Mouse (Mus musculus): ENCODE results near the gene Ap3s2. TPM values are rescaled to one million over a fixed set of nuclear protein-coding genes. Genes with fewer than 3 reads are reported as not detected.

Gene Ap3s2
- total and polyA plus RNA-seq, 3 experiments: 8.3 to 91.2 (median 18.2) TPM

DNA sequence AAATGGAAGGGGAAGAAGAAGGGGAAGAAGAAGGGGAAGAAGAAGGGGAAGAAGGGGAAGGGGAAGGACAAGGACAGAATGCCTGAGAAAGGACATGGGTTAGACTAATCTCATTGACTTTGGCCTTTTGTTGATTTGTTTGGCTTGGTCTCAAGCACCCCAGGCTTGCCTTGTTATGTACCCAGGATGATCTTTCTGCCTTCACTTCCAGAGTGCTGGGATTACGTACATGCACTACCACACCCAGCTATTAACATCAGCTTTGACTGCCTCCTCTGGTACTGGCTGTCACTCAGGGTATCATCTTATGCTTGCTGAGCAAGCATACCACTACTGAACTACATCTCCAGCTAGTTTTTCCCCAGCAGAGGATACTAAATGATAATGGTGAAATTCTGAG lies 35.7 kb upstream of the Ap3s2 start:
- TF ChIP-seq CHD1 (IDR thresholded peaks at IDR 0.05; ENCODE audit: low read depth, low read length) (no peak), NELFE (IDR thresholded peaks at IDR 0.05; ENCODE audit: low read depth, low read length) (no peak), ZC3H11A (IDR thresholded peaks at IDR 0.05; ENCODE audit: low read depth, low read length) (no peak), USF2 (IDR thresholded peaks at IDR 0.05; ENCODE audit: borderline replicate concordance in 1 of 2, insufficient read depth in 1 of 2, low read depth in 1 of 2, low read length in 2 of 2) (no peak), CTCF (IDR thresholded peaks at IDR 0.05 in 2 of 3, conservative IDR thresholded peaks at IDR 0.05 in 1 of 3; ENCODE audit: control insufficient read depth in 1 of 3, insufficient read depth in 1 of 3, low read depth in 2 of 3, low read length in 3 of 3, poor library complexity in 1 of 3, severe bottlenecking in 1 of 3) (no peak), EP300 (IDR thresholded peaks at IDR 0.05; ENCODE audit: low read depth in 1 of 2, low read length in 2 of 2) (no peak), E2F4 (IDR thresholded peaks at IDR 0.05; ENCODE audit: borderline replicate concordance, low read depth, low read length) (no peak), RAD21 (IDR thresholded peaks at IDR 0.05; ENCODE audit: low read depth, low read length) (no peak), MAX (IDR thresholded peaks at IDR 0.05; ENCODE audit: low read length) (no peak), ZMIZ1 (IDR thresholded peaks at IDR 0.05; ENCODE audit: low read depth, low read length) (no peak), GABPA (IDR thresholded peaks at IDR 0.05; ENCODE audit: low read depth, low read length) (no peak)
- Histone ChIP-seq H3K36me3 (ENCODE audit: control insufficient read depth in 1 of 2, insufficient read depth in 2 of 2, low read length in 2 of 2) (no peaks in the 10 kb centered on the region), H3K27me3 (ENCODE audit: control insufficient read depth in 1 of 2, insufficient read depth in 2 of 2, low read length in 2 of 2) (peaks cover 4 to 7% of the 10 kb centered on the region in 2 experiments; a peak in 3 of 4 replicates), H3K9ac (ENCODE audit: control insufficient read depth, low read depth, low read length, poor library complexity, severe bottlenecking) (no peak overlapping the region), H3K4me1 (ENCODE audit: control insufficient read depth in 1 of 2, insufficient read depth in 2 of 2, low read length in 2 of 2) (no peaks in the 10 kb centered on the region), H3K79me2 (ENCODE audit: control insufficient read depth, insufficient read depth, low read length, poor library complexity) (no peaks in the 10 kb centered on the region), H3K27ac (ENCODE audit: control insufficient read depth, low read depth, low read length) (no peak overlapping the region), H3K4me3 (ENCODE audit: control insufficient read depth in 1 of 2, insufficient read depth in 1 of 2, low read depth in 2 of 2, low read length in 2 of 2) (no peak overlapping the region), H3K9me3 (replicated peaks; ENCODE audit: insufficient read depth, low read length) (no peaks in the 10 kb centered on the region)
- DNase-seq (ENCODE audit: low read depth, low spot score): no peak

DNA sequence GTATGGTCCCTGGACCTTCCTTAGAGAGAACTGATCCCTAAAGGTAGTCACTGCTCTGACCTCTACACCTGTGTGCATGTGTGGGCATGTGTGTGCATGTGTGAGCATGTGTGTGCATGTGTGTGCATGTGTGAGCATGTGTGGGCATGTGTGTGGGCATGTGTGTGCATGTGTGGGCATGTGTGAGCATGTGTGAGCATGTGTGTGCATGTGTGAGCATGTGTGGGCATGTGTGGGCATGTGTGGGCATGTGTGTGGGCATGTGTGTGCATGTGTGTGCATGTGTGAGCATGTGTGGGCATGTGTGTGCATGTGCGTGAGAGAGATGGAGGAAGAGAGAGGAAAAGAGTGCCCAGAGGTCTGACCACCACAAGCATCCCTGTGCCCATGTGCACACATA lies 34.4 kb upstream of the Ap3s2 start:
- H3K4me3 ChIP-seq (ENCODE audit: control insufficient read depth in 1 of 2, insufficient read depth in 1 of 2, low read depth in 2 of 2, low read length in 2 of 2): no peak overlapping the region
- no peaks in the 10 kb centered on the region for H3K36me3 ChIP-seq (ENCODE audit: control insufficient read depth in 1 of 2, insufficient read depth in 2 of 2, low read length in 2 of 2)
- H3K9ac ChIP-seq (ENCODE audit: control insufficient read depth, low read depth, low read length, poor library complexity, severe bottlenecking): no peak overlapping the region
- TF ChIP-seq MAFK (IDR thresholded peaks at IDR 0.05; ENCODE audit: borderline replicate concordance, low read depth, low read length): no peak
- TF ChIP-seq ETS1 (IDR thresholded peaks at IDR 0.05; ENCODE audit: low read depth, low read length): no peak
- no peak for TF ChIP-seq EP300 (IDR thresholded peaks at IDR 0.05; ENCODE audit: low read depth in 1 of 2, low read length in 2 of 2)
- no peak for TF ChIP-seq MAX (IDR thresholded peaks at IDR 0.05; ENCODE audit: low read length)
- no peak for TF ChIP-seq HCFC1 (IDR thresholded peaks at IDR 0.05; ENCODE audit: low read depth, low read length)
- no peak for TF ChIP-seq CHD1 (IDR thresholded peaks at IDR 0.05; ENCODE audit: low read depth, low read length)
- no peak for TF ChIP-seq TAL1 (IDR thresholded peaks at IDR 0.05; ENCODE audit: low read length)
- no peak for TF ChIP-seq CHD2 (IDR thresholded peaks at IDR 0.05; ENCODE audit: low read length)
- TF ChIP-seq JUND (IDR thresholded peaks at IDR 0.05; ENCODE audit: low read depth, low read length): no peak
- TF ChIP-seq MXI1 (IDR thresholded peaks at IDR 0.05; ENCODE audit: low read depth, low read length): no peak
- no peak for TF ChIP-seq ZC3H11A (IDR thresholded peaks at IDR 0.05; ENCODE audit: low read depth, low read length)
- no peak for TF ChIP-seq GABPA (IDR thresholded peaks at IDR 0.05; ENCODE audit: low read depth, low read length)
- TF ChIP-seq E2F4 (IDR thresholded peaks at IDR 0.05; ENCODE audit: borderline replicate concordance, low read depth, low read length): no peak
- no peak for TF ChIP-seq ZMIZ1 (IDR thresholded peaks at IDR 0.05; ENCODE audit: low read depth, low read length)
- no peaks in the 10 kb centered on the region for H3K4me1 ChIP-seq (ENCODE audit: control insufficient read depth in 1 of 2, insufficient read depth in 2 of 2, low read length in 2 of 2)
- no peak overlapping the region for H3K27ac ChIP-seq (ENCODE audit: control insufficient read depth, low read depth, low read length)
- H3K27me3 ChIP-seq (ENCODE audit: control insufficient read depth in 1 of 2, insufficient read depth in 2 of 2, low read length in 2 of 2): peaks cover 4 to 8% of the 10 kb centered on the region in 2 experiments; a peak in 3 of 4 replicates
- DNase-seq (ENCODE audit: low read depth, low spot score): no peak
- no peaks in the 10 kb centered on the region for H3K79me2 ChIP-seq (ENCODE audit: control insufficient read depth, insufficient read depth, low read length, poor library complexity)
- no peaks in the 10 kb centered on the region for H3K9me3 ChIP-seq (replicated peaks; ENCODE audit: insufficient read depth, low read length)

Measured in MEL (cell line).